Mouse (Mus musculus): ENCODE measurements at regions not wholly inside any gene's neighbourhood (a gene's known extent, or its start where the extent isn't known, plus 50 kb on each side); places are given as distances from the start of the nearest gene placed in this dataset.

- Histone ChIP-seq H3K27me3 (ENCODE audit: insufficient read depth, poor library complexity, severe bottlenecking) (no peaks in the 10 kb centered on the region), H3K4me1 (peaks cover 7% of the 10 kb centered on the region), H3K9me3 (no peaks in the 10 kb centered on the region), H3K4me3 (no peak overlapping the region), H3K27ac (no peak overlapping the region), H3K36me3 (no peaks in the 10 kb centered on the region)
- DNase-seq (ENCODE audit: low spot score): no peak
- 76% methylated on average over 12 of the region's 12 CpGs for WGBS
These were observed 95.6 kb upstream of the Dazl start for GRCm38 (mm10) chr17:50388715-50389710.

GRCm38 (mm10) chr17:50390151-50390550 lies 96.7 kb upstream of the Dazl start:
- Histone ChIP-seq H3K4me3 (no peak overlapping the region), H3K27me3 (ENCODE audit: insufficient read depth, poor library complexity, severe bottlenecking) (no peaks in the 10 kb centered on the region), H3K27ac (no peak overlapping the region), H3K36me3 (no peaks in the 10 kb centered on the region), H3K9me3 (no peaks in the 10 kb centered on the region), H3K4me1 (peaks cover 9% of the 10 kb centered on the region)
- WGBS: 77% methylated on average over 1 of the region's 1 CpGs
- DNase-seq (ENCODE audit: low spot score): no peak

GRCm38 (mm10) chr17:50391207-50391606 lies 97.8 kb upstream of the Dazl start:
- H3K4me3 ChIP-seq: no peak overlapping the region
- H3K9me3 ChIP-seq: no peaks in the 10 kb centered on the region
- H3K36me3 ChIP-seq: no peaks in the 10 kb centered on the region
- H3K4me1 ChIP-seq: peaks cover 9% of the 10 kb centered on the region
- no peaks in the 10 kb centered on the region for H3K27me3 ChIP-seq (ENCODE audit: insufficient read depth, poor library complexity, severe bottlenecking)
- 76% methylated on average over 4 of the region's 4 CpGs for WGBS
- DNase-seq (ENCODE audit: low spot score): no peak
- H3K27ac ChIP-seq: no peak overlapping the region

GRCm38 (mm10) chr17:50391996-50392395 lies 98.6 kb upstream of the Dazl start:
- Histone ChIP-seq H3K4me3 (no peak overlapping the region), H3K27me3 (ENCODE audit: insufficient read depth, poor library complexity, severe bottlenecking) (no peaks in the 10 kb centered on the region), H3K9me3 (no peaks in the 10 kb centered on the region), H3K27ac (no peak overlapping the region), H3K4me1 (peaks cover 9% of the 10 kb centered on the region), H3K36me3 (no peaks in the 10 kb centered on the region)
- DNase-seq (ENCODE audit: low spot score): no peak
- WGBS: 91% methylated on average over 11 of the region's 11 CpGs

GRCm38 (mm10) chr17:50392428-50392827 lies 99.0 kb upstream of the Dazl start:
- Histone ChIP-seq H3K4me3 (no peak overlapping the region), H3K27me3 (ENCODE audit: insufficient read depth, poor library complexity, severe bottlenecking) (no peaks in the 10 kb centered on the region), H3K36me3 (no peaks in the 10 kb centered on the region), H3K27ac (no peak overlapping the region), H3K9me3 (no peaks in the 10 kb centered on the region), H3K4me1 (peaks cover 9% of the 10 kb centered on the region)
- no peak for DNase-seq (ENCODE audit: low spot score)
- 74% methylated on average over 6 of the region's 6 CpGs for WGBS

- 76% methylated on average over 2 of the region's 2 CpGs for WGBS
- H3K4me3 ChIP-seq: no peak overlapping the region
- DNase-seq (ENCODE audit: low spot score): no peak
- no peak overlapping the region for H3K27ac ChIP-seq
- peaks cover 9% of the 10 kb centered on the region for H3K4me1 ChIP-seq
- H3K27me3 ChIP-seq (ENCODE audit: insufficient read depth, poor library complexity, severe bottlenecking): no peaks in the 10 kb centered on the region
- H3K9me3 ChIP-seq: no peaks in the 10 kb centered on the region
- H3K36me3 ChIP-seq: no peaks in the 10 kb centered on the region
These were observed 99.5 kb upstream of the Dazl start for GRCm38 (mm10) chr17:50392966-50393365.

- Histone ChIP-seq H3K27me3 (ENCODE audit: insufficient read depth, poor library complexity, severe bottlenecking) (no peaks in the 10 kb centered on the region), H3K27ac (no peak overlapping the region), H3K4me1 (peaks cover 9% of the 10 kb centered on the region), H3K9me3 (no peaks in the 10 kb centered on the region), H3K36me3 (no peaks in the 10 kb centered on the region), H3K4me3 (no peak overlapping the region)
- no peak for DNase-seq (ENCODE audit: low spot score)
- WGBS: 61% methylated on average over 3 of the region's 3 CpGs
These were observed 100.3 kb upstream of the Dazl start for GRCm38 (mm10) chr17:50393698-50394097.

GRCm38 (mm10) chr17:50394801-50395200 lies 101.4 kb upstream of the Dazl start:
- Histone ChIP-seq H3K27me3 (ENCODE audit: insufficient read depth, poor library complexity, severe bottlenecking) (no peaks in the 10 kb centered on the region), H3K4me1 (peaks cover 9% of the 10 kb centered on the region), H3K36me3 (no peaks in the 10 kb centered on the region), H3K9me3 (no peaks in the 10 kb centered on the region), H3K4me3 (no peak overlapping the region), H3K27ac (no peak overlapping the region)
- WGBS: 95% methylated on average over 1 of the region's 1 CpGs
- DNase-seq (ENCODE audit: low spot score): no peak

GRCm38 (mm10) chr17:50395669-50396068 lies 102.2 kb upstream of the Dazl start:
- H3K4me3 ChIP-seq: no peak overlapping the region
- no peaks in the 10 kb centered on the region for H3K36me3 ChIP-seq
- H3K27me3 ChIP-seq (ENCODE audit: insufficient read depth, poor library complexity, severe bottlenecking): no peaks in the 10 kb centered on the region
- H3K9me3 ChIP-seq: no peaks in the 10 kb centered on the region
- DNase-seq (ENCODE audit: low spot score): no peak
- H3K27ac ChIP-seq: no peak overlapping the region
- peaks cover 9% of the 10 kb centered on the region for H3K4me1 ChIP-seq
- 92% methylated on average over 11 of the region's 11 CpGs for WGBS

GRCm38 (mm10) chr17:50397324-50397723 lies 103.9 kb upstream of the Dazl start:
- H3K9me3 ChIP-seq: no peaks in the 10 kb centered on the region
- no peaks in the 10 kb centered on the region for H3K27me3 ChIP-seq (ENCODE audit: insufficient read depth, poor library complexity, severe bottlenecking)
- no peaks in the 10 kb centered on the region for H3K36me3 ChIP-seq
- no peak overlapping the region for H3K4me3 ChIP-seq
- DNase-seq (ENCODE audit: low spot score): no peak
- H3K4me1 ChIP-seq: peaks cover 9% of the 10 kb centered on the region
- no peak overlapping the region for H3K27ac ChIP-seq
- 39% methylated on average over 4 of the region's 4 CpGs for WGBS

- H3K27me3 ChIP-seq (ENCODE audit: insufficient read depth, poor library complexity, severe bottlenecking): no peaks in the 10 kb centered on the region
- H3K4me3 ChIP-seq: no peak overlapping the region
- 0 out of 2 replicates have a peak, but pooled peaks cover 4% of the 10 kb centered on the region for H3K4me1 ChIP-seq
- 68% methylated on average over 11 of the region's 11 CpGs for WGBS
- H3K27ac ChIP-seq: no peak overlapping the region
- no peak for DNase-seq (ENCODE audit: low spot score)
- H3K36me3 ChIP-seq: no peaks in the 10 kb centered on the region
- H3K9me3 ChIP-seq: no peaks in the 10 kb centered on the region
These were observed 101.8 kb upstream of the Plcl2 start for GRCm38 (mm10) chr17:50407249-50407990.

- 0 out of 2 replicates have a peak, but pooled peaks cover 4% of the 10 kb centered on the region for H3K4me1 ChIP-seq
- no peaks in the 10 kb centered on the region for H3K36me3 ChIP-seq
- H3K4me3 ChIP-seq: no peak overlapping the region
- no peak for DNase-seq (ENCODE audit: low spot score)
- 83% methylated on average over 10 of the region's 10 CpGs for WGBS
- H3K9me3 ChIP-seq: no peaks in the 10 kb centered on the region
- no peaks in the 10 kb centered on the region for H3K27me3 ChIP-seq (ENCODE audit: insufficient read depth, poor library complexity, severe bottlenecking)
- H3K27ac ChIP-seq: no peak overlapping the region
These were observed 100.6 kb upstream of the Plcl2 start for GRCm38 (mm10) chr17:50408581-50408980.

- WGBS: 92% methylated on average over 3 of the region's 3 CpGs
- no peaks in the 10 kb centered on the region for H3K27me3 ChIP-seq (ENCODE audit: insufficient read depth, poor library complexity, severe bottlenecking)
- no peaks in the 10 kb centered on the region for H3K9me3 ChIP-seq
- no peak for DNase-seq (ENCODE audit: low spot score)
- H3K27ac ChIP-seq: no peak overlapping the region
- H3K4me3 ChIP-seq: no peak overlapping the region
- no peaks in the 10 kb centered on the region for H3K36me3 ChIP-seq
- 0 out of 2 replicates have a peak, but pooled peaks cover 4% of the 10 kb centered on the region for H3K4me1 ChIP-seq
These were observed 99.9 kb upstream of the Plcl2 start for GRCm38 (mm10) chr17:50409271-50409670.

Measured in heart, embryonic 10.5 days (tissue).